Mouse (Mus musculus) ES-Bruce4 (cell line): Measurements from ENCODE around the gene Psmd11. TPM values are rescaled to one million over a fixed set of nuclear protein-coding genes. Genes with fewer than 3 reads are reported as not detected.

Experiments
- H3K27ac ChIP-seq: 2 replicates; pipeline ENCODE4 v1.5.1; 2012; ENCODE audit warnings: low read length, inconsistent platforms; ENCODE audit not compliant: insufficient read depth
- H3K27me3 ChIP-seq: 2 replicates; pipeline ENCODE4 v1.6.1; 2012; ENCODE audit warnings: mild to moderate bottlenecking, low read length, inconsistent platforms; ENCODE audit not compliant: control insufficient read depth, poor library complexity, insufficient read depth, severe bottlenecking
- H3K36me3 ChIP-seq: 2 replicates; pipeline ENCODE4 v1.6.1; 2012; ENCODE audit warnings: inconsistent platforms, mild to moderate bottlenecking, low read length, moderate library complexity; ENCODE audit not compliant: control insufficient read depth, poor library complexity, insufficient read depth, severe bottlenecking
- H3K4me1 ChIP-seq: one replicate; pipeline ENCODE4 v1.8.1; 2011; ENCODE audit warnings: low read length; ENCODE audit not compliant: control insufficient read depth, insufficient read depth
- H3K4me3 ChIP-seq: 2 replicates; pipeline ENCODE4 v1.5.1; 2011; ENCODE audit warnings: low read depth, mild to moderate bottlenecking, low read length
- H3K9ac ChIP-seq: 2 replicates; pipeline ENCODE4 v1.6.1; 2012; ENCODE audit warnings: low read depth, mild to moderate bottlenecking, inconsistent platforms; ENCODE audit not compliant: poor library complexity, severe bottlenecking
- H3K9me3 ChIP-seq: replicated peaks from 2 replicates; pipeline ENCODE4 v1.6.1; 2012; ENCODE audit warnings: mild to moderate bottlenecking, low read length, inconsistent platforms; ENCODE audit not compliant: control insufficient read depth, poor library complexity, insufficient read depth, severe bottlenecking
- CTCF ChIP-seq: IDR thresholded peaks from one replicate; pipeline ENCODE4 v1.8.1; 2011; ENCODE audit warnings: low read depth, low read length
- EP300 ChIP-seq: IDR thresholded peaks from 2 replicates; pipeline ENCODE4 v1.6.1; 2011; ENCODE audit warnings: low read depth, low read length; ENCODE audit not compliant: insufficient read depth
- POLR2A ChIP-seq: IDR thresholded peaks from one replicate; pipeline ENCODE4 v1.8.1; 2011; ENCODE audit warnings: low read length; ENCODE audit not compliant: insufficient read depth
- polyA plus RNA-seq: library from polyadenylated mRNA; stranded (reverse); fragments of >200 nt; gene quantifications from 2 replicates; pipeline ENCODE4 v1.2.4, GENCODE M21; 2011; ENCODE audit warnings: low read depth; ENCODE audit not compliant: missing spikeins, insufficient read depth, insufficient read length

The Psmd11 gene
- polyA plus RNA-seq, 1 experiment, result 261 TPM

DNA sequence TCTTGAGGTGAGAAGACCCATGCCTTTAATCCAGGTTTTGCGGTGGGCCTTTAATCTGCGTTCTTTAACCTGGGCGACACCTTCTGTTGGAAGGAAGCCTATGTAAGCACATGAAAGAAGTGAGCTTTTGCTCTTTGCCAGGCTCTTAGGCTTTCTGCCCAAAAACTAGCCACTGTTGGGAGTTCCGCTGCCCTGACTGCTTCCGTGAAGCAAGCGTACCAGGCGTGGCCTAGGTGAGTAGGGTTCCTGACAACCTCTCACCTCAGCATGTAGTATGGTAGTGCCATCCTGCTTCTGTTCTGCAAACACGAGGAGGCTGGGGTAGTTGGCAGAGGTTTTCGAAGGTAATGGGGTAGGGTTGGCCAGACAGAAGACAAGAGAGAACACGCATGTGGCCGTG lies 46.4 kb downstream of the Psmd11 start:
- no peak overlapping the region for H3K27ac ChIP-seq
- H3K9ac ChIP-seq, result no peak overlapping the region
- H3K4me3 ChIP-seq, result no peak overlapping the region
- no peaks in the 10 kb centered on the region for H3K4me1 ChIP-seq
- H3K9me3 ChIP-seq, result no peaks in the 10 kb centered on the region
- H3K36me3 ChIP-seq, result peaks cover 16% of the 10 kb centered on the region
- no peak for TF ChIP-seq POLR2A
- TF ChIP-seq CTCF, result no peak
- TF ChIP-seq EP300, result no peak
- no peaks in the 10 kb centered on the region for H3K27me3 ChIP-seq

DNA sequence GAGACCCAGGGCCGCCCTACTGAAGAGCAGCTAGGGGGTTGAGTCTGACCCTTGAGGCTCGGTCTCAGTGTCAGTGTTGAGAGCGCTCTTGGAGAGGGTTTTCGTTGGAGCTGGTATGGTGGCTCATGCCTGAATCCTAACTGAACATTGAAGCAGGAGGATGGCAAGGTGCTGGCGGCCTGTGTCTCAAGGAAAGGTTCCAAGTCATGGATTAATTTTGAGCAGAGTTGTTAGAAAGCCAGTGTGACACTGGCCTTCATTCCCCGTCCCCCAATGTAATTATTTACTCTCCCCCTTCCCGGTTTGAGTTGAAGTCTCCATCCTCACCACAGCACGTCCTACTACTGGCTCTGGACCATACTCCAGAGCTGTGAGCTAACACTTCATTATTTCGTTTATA lies 47.1 kb downstream of the Psmd11 start:
- Histone ChIP-seq H3K4me1 (no peaks in the 10 kb centered on the region), H3K9ac (no peak overlapping the region), H3K36me3 (peaks cover 11% of the 10 kb centered on the region), H3K27ac (no peak overlapping the region), H3K4me3 (no peak overlapping the region), H3K27me3 (no peaks in the 10 kb centered on the region), H3K9me3 (no peaks in the 10 kb centered on the region)
- no peak for TF ChIP-seq EP300
- TF ChIP-seq POLR2A, result no peak
- no peak for TF ChIP-seq CTCF

DNA sequence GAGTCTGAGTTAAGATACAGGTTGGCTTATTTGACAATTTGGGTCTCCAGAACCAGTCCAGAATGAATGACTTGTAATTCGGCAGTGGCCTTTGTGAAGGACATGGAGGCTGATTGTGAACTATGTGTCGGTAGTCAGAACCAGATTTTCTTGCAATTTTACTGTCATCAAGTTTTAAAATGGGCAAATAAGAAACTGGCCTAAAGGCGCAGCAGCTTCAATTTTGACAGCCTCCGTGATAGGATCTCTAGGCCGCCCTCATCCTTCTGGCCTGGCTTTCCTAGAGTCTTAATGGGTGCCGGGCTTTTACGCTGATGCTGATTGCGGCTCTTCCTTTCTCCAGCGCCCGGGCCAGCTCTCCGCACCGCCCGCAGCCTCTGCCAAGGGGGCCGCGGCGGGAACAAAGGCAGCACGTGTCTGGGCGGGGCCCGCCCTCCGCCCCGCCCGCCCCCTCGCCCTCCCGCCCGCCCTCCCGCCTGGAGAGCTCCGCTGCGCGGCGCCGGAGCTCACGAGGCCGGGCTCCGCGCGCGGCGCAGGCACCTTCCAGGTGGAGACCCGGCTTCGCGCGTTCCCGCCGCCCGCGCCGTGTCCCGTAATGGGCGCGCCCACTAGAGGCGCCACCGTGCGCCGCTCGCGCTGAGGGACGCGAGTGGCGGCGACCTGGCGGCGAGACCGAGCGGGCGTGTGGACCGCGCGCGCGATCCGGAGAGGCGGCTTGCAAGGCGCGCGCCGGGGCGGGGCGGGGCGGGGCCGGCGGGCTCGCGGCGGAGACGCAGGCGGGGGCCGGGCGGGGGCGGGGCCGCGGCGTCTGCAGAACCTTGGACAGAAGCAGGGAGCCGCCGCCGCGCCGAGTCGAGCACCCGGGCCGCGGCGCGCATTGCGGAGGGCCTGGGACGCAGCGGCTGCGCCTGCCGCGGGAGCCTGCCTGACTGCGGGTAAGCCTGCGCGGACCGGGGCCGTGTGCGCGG lies 48.1 kb downstream of the Psmd11 start, which contains the start of gene Cdk5r1:
Cdk5r1 (plus strand) TSS at position 802 of the 968 bp plus-strand sequence.
- H3K27ac ChIP-seq, result no peak within 1 kb of the TSS
- H3K27me3 ChIP-seq, result no peaks in the 10 kb centered on the region
- H3K4me3 ChIP-seq, result peak within 1 kb of the TSS; percentile 85
- peak within 1 kb of the TSS; percentile 90 for H3K9ac ChIP-seq
- H3K36me3 ChIP-seq, result peaks cover 5% of the 10 kb centered on the region
- no peaks in the 10 kb centered on the region for H3K9me3 ChIP-seq
- H3K4me1 ChIP-seq, result no peaks in the 10 kb centered on the region
- TF ChIP-seq POLR2A, result no peak
- no peak for TF ChIP-seq EP300
- no peak for TF ChIP-seq CTCF

DNA sequence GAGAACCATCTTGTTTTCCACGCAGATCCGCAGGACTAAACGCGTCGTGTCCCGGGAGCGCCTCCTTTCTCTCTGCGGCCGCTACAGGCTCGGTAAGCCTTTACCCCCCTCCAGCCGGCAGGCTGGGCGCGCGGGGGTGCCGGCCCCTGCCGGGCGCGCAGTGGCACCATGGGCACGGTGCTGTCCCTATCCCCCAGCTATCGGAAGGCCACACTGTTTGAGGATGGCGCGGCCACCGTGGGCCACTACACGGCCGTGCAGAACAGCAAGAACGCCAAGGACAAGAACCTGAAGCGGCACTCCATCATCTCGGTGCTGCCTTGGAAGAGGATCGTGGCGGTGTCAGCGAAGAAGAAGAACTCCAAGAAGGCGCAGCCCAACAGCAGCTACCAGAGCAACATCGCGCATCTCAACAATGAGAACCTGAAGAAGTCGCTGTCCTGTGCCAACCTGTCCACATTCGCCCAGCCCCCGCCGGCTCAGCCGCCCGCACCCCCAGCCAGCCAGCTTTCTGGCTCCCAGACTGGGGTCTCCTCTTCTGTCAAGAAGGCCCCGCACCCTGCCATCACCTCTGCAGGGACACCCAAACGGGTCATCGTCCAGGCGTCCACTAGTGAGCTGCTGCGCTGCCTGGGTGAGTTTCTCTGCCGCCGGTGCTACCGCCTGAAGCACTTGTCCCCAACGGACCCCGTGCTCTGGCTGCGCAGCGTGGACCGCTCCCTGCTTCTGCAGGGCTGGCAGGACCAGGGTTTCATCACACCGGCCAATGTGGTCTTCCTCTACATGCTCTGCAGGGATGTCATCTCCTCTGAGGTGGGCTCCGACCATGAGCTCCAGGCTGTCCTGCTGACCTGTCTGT lies 49.2 kb downstream of the Psmd11 start:
- H3K4me3 ChIP-seq, result peak overlapping the region; percentile 85
- no peak overlapping the region for H3K27ac ChIP-seq
- H3K36me3 ChIP-seq, result peaks cover 4% of the 10 kb centered on the region
- peak overlapping the region; percentile 90 for H3K9ac ChIP-seq
- no peaks in the 10 kb centered on the region for H3K4me1 ChIP-seq
- TF ChIP-seq POLR2A (no peak), EP300 (no peak), CTCF (no peak)
- H3K27me3 ChIP-seq, result no peaks in the 10 kb centered on the region
- H3K9me3 ChIP-seq, result no peaks in the 10 kb centered on the region

DNA sequence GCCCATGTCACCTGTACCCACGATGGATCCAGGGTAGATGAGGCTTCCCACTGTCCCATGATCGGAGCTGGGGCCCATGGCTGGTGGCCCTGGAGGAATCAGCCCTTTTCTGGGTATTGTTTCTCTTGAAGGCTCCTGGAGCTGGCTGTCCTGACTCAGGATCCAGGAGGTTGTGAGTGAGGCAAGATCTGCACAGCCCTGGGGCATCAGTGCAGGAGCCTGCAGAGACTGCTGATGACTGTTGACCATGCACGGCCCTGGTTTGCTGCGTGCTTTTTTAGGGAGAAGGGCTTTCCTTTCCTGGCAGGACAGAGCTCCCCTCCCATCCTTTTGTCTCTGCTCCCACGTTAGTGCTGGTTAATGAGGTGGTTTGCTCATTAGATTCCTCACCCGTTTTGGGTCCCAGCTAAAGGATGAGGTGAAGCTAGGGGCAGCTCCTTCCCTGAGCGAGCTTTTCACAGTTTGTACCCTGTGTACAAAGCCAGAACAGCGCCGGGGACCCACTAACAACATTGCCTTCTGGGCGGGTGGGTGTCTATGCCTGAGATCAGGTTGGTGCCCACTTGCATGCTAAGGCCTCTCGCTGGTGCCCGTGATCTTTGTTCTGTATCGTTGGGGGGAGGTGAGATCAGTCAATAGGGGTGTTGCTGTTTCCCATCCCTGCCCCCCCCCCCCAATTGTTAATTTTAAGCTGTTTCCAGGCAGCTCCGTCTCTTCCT lies 50.4 kb downstream of the Psmd11 start:
- Histone ChIP-seq H3K27me3 (no peaks in the 10 kb centered on the region), H3K9ac (no peak overlapping the region), H3K4me1 (no peaks in the 10 kb centered on the region), H3K9me3 (no peaks in the 10 kb centered on the region), H3K4me3 (no peak overlapping the region), H3K27ac (no peak overlapping the region), H3K36me3 (no peaks in the 10 kb centered on the region)
- TF ChIP-seq POLR2A (no peak), CTCF (no peak), EP300 (no peak)
